Comparison of ENCODE assay signal across 27 mouse cellular contexts in the genomic region with DNA sequence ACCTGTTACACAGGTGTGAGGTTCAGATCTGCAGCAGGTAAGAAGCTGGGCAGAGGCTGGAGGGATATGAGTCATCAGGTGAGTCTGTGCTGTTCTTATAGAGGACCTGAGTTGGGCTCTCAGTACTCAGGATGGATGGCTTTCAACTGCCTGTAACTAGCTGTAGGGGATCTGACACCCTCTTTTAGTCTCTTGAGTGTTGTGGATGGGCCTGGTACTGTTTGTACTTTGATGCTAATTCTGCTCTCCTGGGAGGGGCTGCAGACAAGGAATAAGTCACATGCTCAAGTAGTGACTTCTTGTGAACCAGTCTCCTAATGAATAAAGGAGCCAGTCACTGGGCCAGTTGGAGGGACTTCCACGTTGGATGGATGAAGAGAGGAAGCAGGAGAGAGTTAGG.
"Had no signal": no experiment of that assay in that cellular context is flagged by ENCODE, and none has a peak within 500 bp of the region (broad histone marks: within the 10 kb centered on the region; RNA-seq: fewer than 3 reads in every experiment).

No protein-coding gene starts in this region.

- DNase-seq: gastrocnemius, adult 2 months; gastrocnemius, postnatal 10 days; gastrocnemius, postnatal 25 days; heart, postnatal 10 days; heart, postnatal 4 days; kidney, adult 18-20 months; kidney, adult 8-10 months; kidney, postnatal 14 days; kidney, postnatal 36 days; layer of hippocampus, adult 9-11 months; layer of hippocampus, postnatal 36 days; left cerebral cortex, postnatal 4 days had no signal

- ATAC-seq: hindbrain, embryonic 16.5 days; inflammation-experienced regulatory T-cells, adult 6 months; intestine, embryonic 15.5 days; intestine, postnatal 0 days; liver, embryonic 12.5 days had no signal

- H3K27ac ChIP-seq: gastrocnemius, adult 2 months; heart, embryonic 10.5 days; hindbrain, embryonic 10.5 days; hindbrain, embryonic 12.5 days; hindbrain, embryonic 14.5 days; intestine, embryonic 15.5 days; kidney, embryonic 15.5 days; kidney, postnatal 0 days; limb, embryonic 13.5 days; limb, embryonic 15.5 days; liver, embryonic 12.5 days; liver, embryonic 14.5 days had no signal

- H3K9me3 ChIP-seq: heart, embryonic 10.5 days; heart, embryonic 12.5 days; hindbrain, embryonic 10.5 days; hindbrain, embryonic 12.5 days; intestine, embryonic 15.5 days; kidney, embryonic 15.5 days; limb, embryonic 13.5 days; limb, embryonic 15.5 days; liver, embryonic 12.5 days had no signal

- H3K4me2 ChIP-seq: heart, embryonic 12.5 days; hindbrain, embryonic 12.5 days; hindbrain, embryonic 14.5 days; intestine, embryonic 15.5 days; kidney, embryonic 15.5 days; limb, embryonic 13.5 days; limb, embryonic 15.5 days; liver, embryonic 12.5 days had no signal

- H3K4me3 ChIP-seq: gastrocnemius, adult 2 months; heart, embryonic 10.5 days; heart, embryonic 12.5 days; hindbrain, embryonic 10.5 days; hindbrain, embryonic 12.5 days; intestine, embryonic 15.5 days; kidney, embryonic 15.5 days; limb, embryonic 13.5 days; limb, embryonic 15.5 days; liver, embryonic 12.5 days had no signal

- H3K4me1 ChIP-seq: heart, embryonic 10.5 days; intestine, embryonic 15.5 days; kidney, embryonic 15.5 days; limb, embryonic 13.5 days; limb, embryonic 15.5 days; liver, embryonic 12.5 days had no signal

- H3K27me3 ChIP-seq: heart, embryonic 12.5 days; hindbrain, embryonic 12.5 days; intestine, embryonic 15.5 days; kidney, embryonic 15.5 days; limb, embryonic 13.5 days; limb, embryonic 15.5 days; liver, embryonic 12.5 days had no signal

- H3K9ac ChIP-seq: heart, embryonic 12.5 days; hindbrain, embryonic 12.5 days; hindbrain, embryonic 14.5 days; intestine, embryonic 15.5 days; kidney, embryonic 15.5 days; limb, embryonic 13.5 days; limb, embryonic 15.5 days; liver, embryonic 12.5 days; liver, embryonic 14.5 days had no signal

- H3K36me3 ChIP-seq: heart, embryonic 10.5 days; heart, embryonic 12.5 days; hindbrain, embryonic 10.5 days; hindbrain, embryonic 12.5 days; intestine, embryonic 15.5 days; kidney, embryonic 15.5 days; limb, embryonic 13.5 days; limb, embryonic 15.5 days; liver, embryonic 12.5 days had no signal
